Mouse (Mus musculus) lung, adult 2 months (tissue): ENCODE results near the gene Cdan1.

Experiments used
- CTCF ChIP-seq: fragments of 200-500 bp; IDR thresholded peaks from 2 replicates; pipeline ENCODE4 v1.5.1; 2011; ENCODE audit warnings: mild to moderate bottlenecking, low read length, control low read depth; ENCODE audit not compliant: insufficient read depth
- POLR2A ChIP-seq: fragments of 200-500 bp; IDR thresholded peaks from 2 replicates; pipeline ENCODE4 v1.6.1; 2011; ENCODE audit warnings: low read depth, mild to moderate bottlenecking, control low read depth, low read length, borderline replicate concordance; ENCODE audit errors: extremely low read depth

DNA sequence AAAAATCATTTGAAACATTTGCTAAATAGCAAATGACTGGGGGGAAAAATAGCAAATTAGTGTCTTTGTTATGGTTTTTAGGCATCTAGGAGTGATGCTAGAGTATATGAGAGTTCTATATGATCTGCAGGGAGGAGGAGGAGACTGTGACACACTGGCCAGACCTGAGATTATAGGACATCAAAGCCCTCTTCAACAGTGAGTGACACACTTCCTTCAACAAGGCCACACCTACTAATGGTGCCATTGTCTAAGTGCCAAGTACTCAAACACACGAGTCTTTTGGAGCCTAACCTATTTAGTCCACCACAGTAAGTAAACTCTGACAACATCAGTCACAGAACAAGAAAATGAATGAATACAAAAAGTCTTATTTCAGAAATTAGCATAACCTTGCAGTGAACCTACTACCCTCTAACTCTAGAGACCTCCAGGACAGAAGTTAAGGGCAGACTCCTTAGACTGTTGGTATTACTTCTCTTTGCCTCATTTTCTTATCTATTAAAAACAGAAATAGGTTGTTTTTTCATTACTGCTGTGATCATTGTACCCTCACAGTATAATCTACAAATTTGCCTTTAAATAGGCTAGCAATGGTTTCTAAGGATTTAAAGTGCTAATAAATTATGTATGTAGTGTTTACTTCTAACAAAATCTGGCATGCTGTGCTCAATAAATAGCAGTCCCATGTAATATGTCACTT lies 22.8 kb downstream of the Cdan1 start:
- TF ChIP-seq POLR2A (no peak), CTCF (no peak)
